Mouse (Mus musculus): ENCODE data around the gene Otud7a.

The Otud7a gene

DNA sequence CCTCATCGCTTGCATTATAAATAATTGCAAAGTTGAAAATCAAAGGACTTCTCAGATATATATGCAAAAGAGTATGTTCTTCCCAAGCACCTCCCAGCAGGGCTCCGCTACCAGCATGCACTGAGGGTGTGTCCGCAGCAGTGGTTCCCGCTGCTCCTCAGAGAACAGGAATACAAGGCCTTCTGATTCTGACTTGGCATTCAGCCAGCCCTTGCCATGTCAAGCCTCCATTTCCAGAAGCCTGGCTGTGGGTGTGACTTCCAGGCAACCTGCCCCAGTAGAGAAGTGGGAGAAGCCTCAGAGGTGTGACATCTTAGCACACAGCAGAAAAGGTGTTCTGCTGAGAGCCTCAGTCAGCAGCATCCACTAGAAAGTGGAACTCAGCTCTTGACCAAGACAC, 253.4 kb downstream of the Otud7a start:
- no peak for DNase-seq (ENCODE audit: low spot score)

DNA sequence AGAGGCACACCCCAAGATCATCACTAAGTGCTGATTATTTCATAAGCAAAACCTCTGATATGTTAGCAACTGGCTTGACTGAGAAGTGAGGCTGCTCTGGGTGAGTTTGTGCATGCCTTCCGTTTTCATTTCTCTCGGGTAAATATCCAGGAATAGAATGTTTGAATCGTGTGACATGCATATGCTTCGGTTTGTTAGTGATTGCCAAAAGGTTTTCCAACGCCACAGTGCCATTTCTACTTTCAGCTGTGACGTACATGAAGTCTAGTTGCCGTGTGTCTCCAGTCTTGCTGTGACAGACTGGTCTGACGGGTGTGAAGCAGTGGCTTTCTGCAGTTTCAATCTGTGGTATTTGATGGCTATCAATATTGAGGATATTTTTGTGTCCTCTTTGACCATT, 273.4 kb downstream of the Otud7a start:
- DNase-seq (ENCODE audit: low spot score), result no peak

DNA sequence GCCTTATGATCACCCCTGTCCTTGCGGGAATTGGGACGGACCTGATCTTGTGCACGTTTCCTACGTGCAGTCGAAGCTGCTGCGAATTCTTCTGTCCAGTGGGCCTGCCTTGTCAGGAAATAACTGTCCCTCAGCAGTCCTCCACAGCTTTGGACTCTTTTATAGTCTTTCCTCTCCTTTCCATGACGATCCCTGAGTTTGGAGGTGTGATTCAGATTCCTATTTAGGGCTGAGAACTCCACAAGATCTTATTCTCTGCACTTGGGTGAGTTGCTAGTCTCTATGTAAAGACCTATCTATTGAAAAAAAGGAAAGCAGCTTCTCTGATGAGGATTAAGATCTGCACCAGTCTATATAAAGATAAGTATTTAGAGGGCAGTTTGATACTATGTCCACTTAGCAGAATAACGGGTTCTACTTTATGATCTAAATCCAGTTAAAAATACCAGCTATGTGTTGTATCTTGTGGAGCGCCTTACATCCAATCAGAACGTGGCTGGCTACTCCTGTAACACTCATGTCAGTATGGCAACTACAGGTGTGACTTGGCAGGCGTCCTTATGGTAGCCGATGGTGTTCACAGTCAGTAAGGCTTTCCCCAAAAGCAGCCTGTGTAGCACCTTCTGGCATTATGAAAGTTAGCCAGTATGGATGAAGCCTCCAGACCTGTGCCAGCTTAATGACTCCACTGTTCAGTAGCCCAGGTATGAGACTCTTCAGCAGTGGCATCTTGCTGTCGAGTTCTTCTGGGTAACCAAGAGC, 274.8 kb downstream of the Otud7a start:
- DNase-seq (ENCODE audit: low spot score), result no peak

DNA sequence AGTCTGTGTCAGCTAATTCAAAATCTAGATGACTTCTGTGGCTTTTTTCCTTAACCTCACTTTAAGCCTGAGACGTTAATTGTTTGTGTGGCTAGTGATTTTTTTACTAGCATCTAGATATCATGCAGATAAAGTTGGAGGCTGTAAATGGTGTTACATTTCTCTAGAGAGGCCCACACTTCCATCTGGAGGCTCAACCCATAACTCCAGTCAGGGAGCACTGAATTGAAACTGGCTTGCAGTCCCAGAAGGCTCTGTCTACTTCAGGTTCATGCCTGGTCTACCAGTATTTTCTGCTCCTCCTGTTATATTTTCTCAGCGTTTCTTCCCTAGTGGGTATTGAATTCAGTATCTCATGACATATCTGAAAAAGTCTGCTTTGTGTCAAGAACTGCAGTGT, 276.1 kb downstream of the Otud7a start:
- DNase-seq (ENCODE audit: low spot score), result no peak

DNA sequence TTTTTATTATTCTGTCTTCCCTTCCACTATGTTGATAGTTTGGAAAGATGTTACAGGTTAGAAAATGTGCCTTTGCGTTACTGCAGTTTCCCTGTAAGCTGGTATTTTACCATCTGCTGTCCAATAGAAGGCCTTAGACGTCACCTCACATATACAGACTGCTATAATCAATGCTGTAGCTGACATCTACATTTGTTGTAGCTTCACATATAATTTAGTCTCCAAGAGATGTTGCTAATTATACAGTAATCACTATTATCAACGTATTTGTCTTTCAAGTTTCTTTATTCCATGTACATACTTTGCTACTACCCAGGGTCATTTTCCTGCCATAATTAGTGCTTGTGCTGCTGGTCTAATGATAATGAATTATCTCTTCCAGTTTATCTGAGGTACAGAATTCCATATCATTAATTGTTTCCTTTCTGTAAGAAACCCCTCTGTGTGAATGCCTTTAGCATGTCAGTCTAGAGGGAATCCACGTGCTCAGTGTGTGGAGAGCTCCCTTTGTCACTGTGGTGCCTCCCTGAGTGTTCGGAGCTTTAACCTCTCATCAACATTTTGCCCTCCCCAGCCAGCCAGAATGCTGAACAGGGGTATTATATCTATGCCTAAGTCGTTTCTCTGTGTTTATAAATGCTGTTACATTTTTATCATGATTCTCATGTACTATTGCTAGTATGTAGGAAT, 280.6 kb downstream of the Otud7a start:
- DNase-seq (ENCODE audit: low spot score), result no peak

DNA sequence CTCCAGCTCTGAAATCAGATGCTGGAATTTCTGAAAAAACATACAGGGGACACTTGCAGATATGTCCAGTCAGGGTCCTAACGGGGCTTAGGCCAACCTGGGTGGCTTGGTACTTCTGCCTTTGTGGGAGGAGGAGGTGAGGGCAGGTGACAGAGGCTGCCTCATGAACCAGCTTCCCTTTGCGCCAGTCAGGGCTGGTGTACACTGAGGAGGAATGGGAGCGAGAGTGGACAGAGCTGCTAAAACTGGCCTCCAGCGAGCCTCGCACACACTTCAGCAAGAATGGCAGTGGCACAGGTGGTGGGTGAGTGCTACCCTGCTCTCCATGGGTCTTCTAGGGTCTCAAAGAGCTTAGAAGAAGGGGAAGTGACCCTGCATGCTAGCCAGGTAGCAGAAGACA, 285.1 kb downstream of the Otud7a start:
- no peak for DNase-seq (ENCODE audit: low spot score)

DNA sequence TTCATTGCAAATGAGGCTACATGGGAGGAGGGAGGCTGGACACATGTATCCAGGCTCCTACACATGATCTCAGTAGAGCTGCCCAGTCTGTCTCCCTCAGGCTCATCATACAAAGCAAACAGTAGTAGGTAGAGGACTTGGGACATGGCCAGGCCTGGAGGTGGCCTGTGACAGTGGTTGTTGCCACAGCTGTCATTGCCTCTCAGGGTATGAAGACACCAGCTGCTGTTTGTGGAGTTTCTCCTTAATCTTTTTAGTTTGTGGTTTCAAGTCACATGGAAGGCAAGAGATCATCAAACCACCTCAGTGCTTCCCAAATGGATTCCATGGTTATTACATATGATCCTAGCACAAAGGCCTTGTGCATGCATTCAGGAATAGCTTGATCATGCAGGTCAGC, 285.5 kb downstream of the Otud7a start:
- no peak for DNase-seq (ENCODE audit: low spot score)

DNA sequence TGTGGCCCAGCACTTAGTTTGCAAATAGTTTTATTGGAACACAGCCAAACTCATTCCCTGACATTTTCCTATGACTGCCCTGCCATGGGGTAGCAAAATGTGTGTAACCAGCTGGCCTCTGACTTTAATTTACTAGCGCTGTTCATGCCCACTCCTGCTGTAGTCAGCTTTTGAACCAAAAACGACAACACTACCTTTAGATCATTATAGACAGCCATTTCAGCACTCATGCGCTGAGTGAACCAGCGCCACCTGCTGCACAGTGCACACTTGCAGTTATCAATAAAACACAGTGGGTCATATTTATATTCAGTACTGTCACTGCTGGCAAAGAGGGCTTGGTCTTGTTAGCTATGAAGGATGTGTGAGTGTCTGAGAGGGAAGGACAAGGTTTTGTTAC, 293.2 kb downstream of the Otud7a start:
- peak; percentile 46 for DNase-seq (ENCODE audit: low spot score)

DNA sequence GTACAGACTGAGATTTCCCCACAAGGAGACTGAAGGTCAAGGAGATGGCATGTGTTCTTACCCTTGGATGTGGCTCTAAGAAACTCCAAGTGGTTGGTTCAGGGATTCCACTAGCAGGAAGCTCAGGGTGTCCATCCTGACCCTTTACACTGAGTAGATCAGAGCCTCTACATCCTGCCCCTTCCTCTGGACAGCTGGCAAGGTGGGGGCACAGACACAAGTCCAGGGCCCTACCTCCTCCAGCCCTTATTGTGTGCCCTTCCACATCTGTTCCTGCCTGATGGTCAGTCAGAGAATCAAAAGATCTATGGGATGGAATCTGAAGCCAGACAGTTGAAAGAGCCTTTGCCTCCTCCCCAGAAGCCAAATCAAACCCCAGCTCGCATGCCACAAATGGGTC, 293.6 kb downstream of the Otud7a start:
- DNase-seq (ENCODE audit: low spot score), result no peak

DNA sequence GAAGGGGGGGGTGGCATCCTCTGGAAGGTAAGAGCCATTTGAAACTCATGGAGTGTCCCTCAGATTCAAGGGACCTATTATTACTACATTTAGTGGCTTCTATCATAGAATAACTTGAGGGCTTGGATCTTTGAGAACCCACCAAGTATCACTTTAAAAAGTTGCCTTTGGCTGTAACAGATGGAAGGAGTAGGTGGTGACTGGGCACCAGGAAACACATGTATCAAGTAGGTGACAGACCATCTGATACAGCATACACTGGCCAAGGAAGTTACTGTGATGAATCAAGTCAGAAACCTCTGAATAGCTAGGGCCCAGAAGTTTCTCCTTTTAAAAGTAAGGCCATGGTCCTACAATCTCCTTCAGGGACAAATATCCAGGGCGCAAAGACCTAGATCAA, 298.6 kb downstream of the Otud7a start:
- DNase-seq (ENCODE audit: low spot score), result no peak

DNA sequence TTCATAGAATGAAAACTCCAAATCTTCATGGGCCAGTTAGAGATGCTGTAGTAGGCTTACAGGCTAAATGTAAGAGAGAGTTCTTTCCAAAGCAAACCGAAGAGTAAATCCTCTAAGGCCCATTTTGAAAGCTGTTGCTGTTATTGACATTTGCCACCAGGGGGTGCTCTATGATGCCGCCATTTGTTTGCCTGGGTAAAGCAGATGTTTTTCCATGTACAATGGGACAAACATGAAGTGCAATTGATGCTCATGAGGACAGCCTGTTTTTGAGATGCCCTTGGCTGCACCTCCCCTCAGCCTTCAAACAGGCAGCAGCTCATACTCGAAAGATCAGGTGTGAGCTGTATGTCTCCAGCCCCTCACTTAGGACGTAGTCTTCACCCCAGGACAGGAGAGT, 307.5 kb downstream of the Otud7a start:
- DNase-seq (ENCODE audit: low spot score), result peak; percentile 65

DNA sequence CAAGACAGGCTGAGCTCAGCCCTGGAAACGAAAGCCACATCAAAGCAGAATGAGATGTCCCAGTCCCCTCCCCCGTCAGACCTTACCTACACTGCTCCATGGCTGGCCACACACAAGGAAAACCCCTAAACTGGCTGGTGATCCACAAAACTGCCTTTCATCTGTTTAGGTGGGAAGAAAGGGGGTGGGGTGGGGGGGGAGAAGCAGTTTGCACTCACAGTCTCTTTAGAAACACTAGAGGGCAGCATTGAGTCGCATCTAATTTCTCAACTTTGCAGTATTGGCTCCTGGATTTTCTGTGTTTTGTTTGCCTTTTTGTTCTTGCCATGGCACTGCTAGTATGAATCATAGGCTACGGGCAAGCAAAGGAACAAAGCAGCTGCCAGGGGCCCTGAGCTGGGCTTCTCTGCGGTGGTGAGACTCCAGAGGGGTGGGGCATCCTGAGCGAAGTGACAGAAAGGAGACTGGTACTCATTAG, 308.8 kb downstream of the Otud7a start:
- peak; percentile 79 for DNase-seq (ENCODE audit: low spot score)

DNA sequence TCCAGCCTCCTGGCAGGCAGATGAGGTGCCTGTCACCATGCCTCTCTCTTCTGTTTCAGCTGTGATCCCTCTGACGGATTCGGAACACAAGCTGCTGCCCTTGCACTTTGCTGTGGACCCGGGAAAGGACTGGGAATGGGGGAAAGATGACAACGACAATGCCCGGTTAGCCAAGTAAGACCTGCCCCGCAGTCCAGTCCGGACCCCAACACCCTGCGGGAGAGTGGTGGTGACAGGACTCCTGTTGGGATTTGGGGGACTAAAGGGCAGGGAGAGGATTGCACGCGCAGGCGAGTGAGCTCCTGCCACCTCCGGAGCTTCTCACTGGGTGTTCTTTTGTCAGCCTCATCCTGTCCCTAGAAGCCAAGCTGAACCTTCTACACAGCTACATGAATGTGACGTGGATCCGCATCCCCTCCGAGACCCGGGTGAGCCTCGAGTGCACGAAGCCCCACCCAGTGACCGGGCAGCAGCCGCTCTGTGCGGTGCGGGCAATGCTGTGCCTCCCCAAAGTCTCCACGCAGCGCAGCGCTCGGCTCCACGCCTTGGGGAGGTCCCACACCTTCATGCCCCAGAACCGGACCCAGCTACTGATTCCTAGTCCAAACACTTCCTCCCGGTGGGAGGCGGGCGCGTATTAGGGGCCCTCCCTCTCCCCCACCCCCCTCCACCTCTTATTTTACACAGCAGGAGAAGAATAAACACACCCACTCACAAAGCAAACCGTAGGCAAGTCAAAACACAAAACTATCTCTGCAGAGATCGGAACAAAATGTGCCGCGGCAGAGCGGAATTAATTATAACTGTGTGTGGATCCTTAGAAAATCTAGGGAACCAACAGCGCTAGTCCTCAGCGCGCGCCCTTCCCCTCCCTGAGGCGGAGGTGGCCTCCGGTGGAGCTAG, 310.3 kb downstream of the Otud7a start:
- DNase-seq (ENCODE audit: low spot score), result peak; percentile 11

DNA sequence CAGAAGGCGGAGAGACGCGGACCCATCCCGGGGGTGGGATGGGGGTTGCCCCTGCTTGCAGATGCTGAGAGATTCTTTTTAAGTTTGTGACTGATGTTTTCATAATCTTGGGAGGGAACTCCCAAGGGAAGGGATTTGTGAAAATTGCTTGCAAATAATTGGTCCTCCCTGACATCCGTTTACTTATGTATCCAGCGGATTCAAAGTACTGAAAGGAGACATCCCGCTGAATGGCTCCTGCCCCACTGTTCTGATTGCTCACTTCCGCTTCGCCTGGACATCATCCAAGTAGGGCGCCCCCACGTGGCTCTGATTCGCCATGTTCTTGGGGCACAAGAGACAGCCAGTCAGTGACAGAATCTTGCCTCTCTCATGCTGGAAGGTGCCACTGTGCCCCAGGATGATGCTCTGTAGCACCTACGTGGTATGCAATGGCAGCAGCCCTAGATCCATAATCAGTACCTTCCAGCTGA, 311.0 kb downstream of the Otud7a start:
- peak; percentile 93 for DNase-seq (ENCODE audit: low spot score)

DNA sequence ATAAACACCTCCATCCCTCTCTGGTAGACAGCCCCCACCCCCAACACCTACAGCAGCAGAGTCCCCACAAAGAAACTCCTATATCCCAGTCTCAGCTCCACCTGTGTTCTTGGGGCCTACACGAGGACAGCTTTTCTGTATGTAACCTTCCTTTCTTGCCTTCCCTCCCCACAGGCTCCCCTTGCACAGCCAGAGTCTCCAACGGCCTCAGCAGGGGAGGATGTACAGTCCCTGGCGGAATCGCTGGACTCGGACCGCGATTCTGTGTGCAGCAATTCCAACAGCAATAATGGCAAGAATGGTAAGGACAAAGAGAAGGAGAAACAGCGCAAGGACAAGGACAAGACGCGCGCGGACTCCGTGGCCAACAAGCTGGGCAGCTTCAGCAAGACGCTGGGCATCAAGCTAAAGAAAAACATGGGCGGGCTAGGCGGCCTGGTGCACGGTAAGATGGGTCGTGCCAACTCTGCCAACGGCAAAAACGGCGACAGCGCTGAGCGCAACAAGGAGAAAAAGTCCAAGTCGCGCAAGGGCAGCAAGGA, 312.7 kb downstream of the Otud7a start:
- DNase-seq (ENCODE audit: low spot score), result no peak

DNA sequence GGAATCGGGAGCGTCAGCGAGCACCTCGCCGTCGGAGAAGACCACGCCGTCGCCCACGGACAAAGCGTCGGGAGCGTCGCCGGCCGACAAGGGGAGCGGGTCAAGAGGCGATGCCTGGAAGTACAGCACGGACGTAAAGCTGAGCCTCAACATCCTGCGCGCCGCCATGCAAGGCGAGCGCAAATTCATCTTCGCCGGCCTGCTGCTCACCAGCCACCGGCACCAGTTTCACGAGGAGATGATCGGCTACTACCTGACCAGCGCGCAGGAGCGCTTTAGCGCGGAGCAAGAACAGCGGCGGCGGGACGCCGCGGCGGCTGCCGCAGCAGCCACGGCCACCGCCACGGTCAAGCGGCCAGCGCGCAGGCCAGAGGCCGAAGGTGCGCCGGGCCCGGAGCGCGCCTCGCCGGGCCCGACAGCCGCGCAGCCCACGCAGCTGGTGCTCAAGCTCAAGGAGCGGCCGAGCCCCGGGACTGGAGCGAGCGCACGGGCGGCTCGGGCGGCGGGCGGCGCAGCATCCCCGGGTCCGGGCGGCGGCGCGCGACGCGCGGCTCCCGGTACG, 313.2 kb downstream of the Otud7a start:
- peak; percentile 51 for DNase-seq (ENCODE audit: low spot score)

DNA sequence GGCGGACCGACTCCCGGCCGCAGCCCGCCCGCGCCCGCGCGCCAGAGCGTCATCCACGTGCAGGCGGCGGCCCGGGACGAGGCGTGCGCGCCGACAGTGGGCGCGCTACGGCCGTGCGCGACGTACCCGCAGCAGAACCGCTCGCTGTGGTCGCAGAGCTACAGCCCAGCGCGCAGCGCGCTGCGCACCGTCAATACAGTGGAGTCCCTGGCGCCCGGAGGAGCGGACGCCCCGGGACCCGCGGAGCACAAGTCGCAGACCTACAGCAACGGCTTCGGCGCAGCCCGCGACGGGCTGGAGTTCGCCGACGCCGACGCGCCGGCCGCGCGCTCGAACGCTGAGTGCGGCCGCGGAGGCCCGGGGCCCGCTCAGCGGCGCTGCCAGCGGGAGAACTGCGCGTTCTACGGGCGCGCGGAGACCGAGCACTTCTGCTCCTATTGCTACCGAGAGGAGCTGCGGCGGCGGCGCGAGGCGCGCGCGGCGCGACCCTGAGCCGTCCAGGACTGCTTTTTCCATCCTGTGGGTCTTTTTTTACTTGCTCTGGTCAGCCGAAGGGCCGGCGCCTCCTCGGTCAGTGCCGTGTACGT, 313.8 kb downstream of the Otud7a start:
- peak; percentile 16 for DNase-seq (ENCODE audit: low spot score)

DNA sequence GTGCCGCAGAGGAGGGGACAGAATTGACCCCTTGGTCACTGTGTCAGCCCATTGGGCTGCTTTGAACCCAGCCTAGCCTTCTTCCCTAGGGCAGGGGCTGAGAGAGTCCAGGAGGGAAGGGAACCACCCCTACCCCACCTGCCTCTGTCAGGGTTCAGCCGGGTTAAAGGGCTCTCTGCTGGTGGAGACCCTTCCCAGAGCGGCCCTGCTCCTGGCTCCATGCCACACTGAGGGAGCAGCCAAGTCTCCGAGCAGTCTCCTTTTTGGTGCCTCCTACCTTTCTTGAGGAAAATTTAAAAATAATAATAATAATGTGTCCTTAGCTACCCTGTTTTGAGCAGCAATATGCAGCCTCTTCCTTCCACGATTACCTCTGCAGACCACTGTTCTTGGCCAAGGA, 315.1 kb downstream of the Otud7a start:
- no peak for DNase-seq (ENCODE audit: low spot score)

DNA sequence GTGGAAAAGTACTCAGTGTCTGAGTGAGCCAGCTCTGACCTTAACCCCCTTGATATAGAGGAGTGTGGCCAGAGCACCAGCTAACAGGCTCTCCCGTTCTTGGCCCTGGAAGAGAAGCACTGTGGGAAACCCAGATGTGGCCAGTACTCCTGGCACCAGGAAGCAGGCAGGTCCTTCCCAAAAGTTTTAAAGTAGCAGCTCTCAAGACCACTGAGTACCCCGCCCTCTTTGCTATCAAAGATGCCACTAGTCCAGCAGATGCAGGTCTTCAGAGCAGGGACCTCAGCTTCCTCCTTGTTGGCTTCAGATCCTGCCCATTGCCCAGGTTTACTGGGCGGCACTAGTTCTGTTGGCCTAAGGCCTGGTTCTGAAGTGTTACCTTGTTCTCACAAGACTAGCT, 318.0 kb downstream of the Otud7a start:
- no peak for DNase-seq (ENCODE audit: low spot score)

DNA sequence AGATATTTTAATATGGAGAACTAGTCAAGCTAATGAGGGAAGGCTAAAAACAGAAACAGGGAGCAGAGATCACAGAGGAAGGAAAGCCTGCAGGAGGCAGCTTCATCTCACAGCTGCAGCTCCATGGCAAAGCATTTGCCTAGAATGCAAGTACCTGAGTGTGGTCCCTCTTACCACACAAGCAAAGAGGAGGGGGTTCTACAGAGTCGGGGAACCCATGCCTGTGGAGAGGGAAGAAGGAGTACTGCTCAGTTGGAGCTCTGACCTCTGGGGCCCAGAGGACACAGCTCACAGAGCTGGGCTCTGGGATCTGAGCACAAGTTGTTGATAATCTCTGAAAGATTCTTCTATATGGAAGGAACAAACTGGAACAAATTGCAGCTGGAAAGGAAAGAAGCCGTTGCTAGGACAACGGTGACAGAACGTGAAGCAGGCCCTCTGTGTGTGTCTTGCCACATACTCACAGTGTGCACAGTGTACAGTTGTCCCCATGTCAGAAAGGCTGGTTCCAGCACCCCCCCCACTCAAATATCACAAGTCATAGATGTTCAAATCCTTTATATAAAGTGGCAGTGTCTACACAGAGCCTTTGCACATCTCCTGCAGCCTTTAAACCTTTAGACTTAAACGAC, 324.0 kb downstream of the Otud7a start:
- DNase-seq (ENCODE audit: low spot score), result no peak

DNA sequence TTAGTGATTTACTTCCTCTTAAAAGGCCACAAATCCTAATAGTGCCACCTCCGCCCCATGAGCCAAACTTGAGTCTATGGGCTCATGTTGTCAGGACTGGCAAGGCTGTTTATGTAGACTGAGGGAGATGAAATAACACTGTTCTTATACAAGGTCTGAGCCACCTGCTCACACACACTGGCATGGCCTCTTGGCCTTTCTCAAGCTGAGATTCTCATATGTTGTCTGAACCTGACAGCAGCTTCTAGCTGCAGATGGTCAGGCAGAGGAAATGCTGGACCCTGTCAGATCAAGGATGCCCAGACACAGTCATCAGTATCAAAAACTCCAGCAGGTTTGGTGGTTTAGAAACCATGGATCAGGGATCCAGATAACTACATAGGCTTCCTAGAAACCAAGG, 328.7 kb downstream of the Otud7a start:
- DNase-seq (ENCODE audit: low spot score), result no peak

All from embryo, embryonic 10 days (tissue).